Mouse (Mus musculus): ENCODE data around the gene Mrm1. TPM values are rescaled to one million over a fixed set of nuclear protein-coding genes. Genes with fewer than 3 reads are reported as not detected.
A peak's percentile ranks its signal among the peaks of the same experiment; 100 is the strongest.

Mrm1 gene
- 17.5 and 20.5 TPM in 2 replicates for polyA plus RNA-seq (2014; fragmentation: Nextera tagmentation; extraction: Ambion mirVana)

GRCm38 (mm10) chr11:84818961-84819692 lies at the start of gene Mrm1:
Mrm1 (minus strand) TSS chr11:84819515.
- Histone ChIP-seq H3K36me3 (ENCODE audit: control insufficient read depth, insufficient read depth, low read length) (peaks cover 23% of the 10 kb centered on the region), H3K27me3 (ENCODE audit: control insufficient read depth, insufficient read depth, low read length) (no peaks in the 10 kb centered on the region), H3K4me2 (ENCODE audit: low read length) (peak within 1 kb of the TSS; percentile 94), H3K9ac (ENCODE audit: low read length) (peak within 1 kb of the TSS; percentile 84), H3K27ac (replicated peaks in 1 of 2; ENCODE audit: control insufficient read depth in 1 of 2, insufficient read depth in 1 of 2, low read depth in 2 of 2, low read length in 2 of 2) (peak within 1 kb of the TSS; percentile 75 to 92), H3K9me3 (ENCODE audit: control insufficient read depth, low read length) (0 out of 2 replicates have a peak, but pooled peaks cover 3% of the 10 kb centered on the region), H3K4me1 (ENCODE audit: control insufficient read depth in 2 of 2, insufficient read depth in 2 of 2, low read length in 2 of 2) (peaks cover 11 to 26% of the 10 kb centered on the region in 2 experiments), H3K4me3 (ENCODE audit: control insufficient read depth in 1 of 2, insufficient read depth in 1 of 2, low read depth in 1 of 2, low read length in 2 of 2) (peak within 1 kb of the TSS; percentile 64 to 69)
- 1% methylated on average over 52 of the region's 55 CpGs for WGBS
- ATAC-seq (ENCODE audit: insufficient number of reproducible peaks, insufficient read depth, low FRiP score, low read depth) = peak; percentile 80

GRCm38 (mm10) chr11:84868786-84869259 lies 49.5 kb upstream of the Mrm1 start:
- H3K9me3 ChIP-seq (ENCODE audit: control insufficient read depth, low read length) = no peaks in the 10 kb centered on the region
- peaks cover 0 to 19% of the 10 kb centered on the region in 2 experiments; a peak in 2 of 4 replicates for H3K4me1 ChIP-seq (ENCODE audit: control insufficient read depth in 2 of 2, insufficient read depth in 2 of 2, low read length in 2 of 2)
- peak overlapping the region; percentile 70 to 96; a peak in 3 of 4 replicates for H3K4me3 ChIP-seq (ENCODE audit: control insufficient read depth in 1 of 2, insufficient read depth in 1 of 2, low read depth in 1 of 2, low read length in 2 of 2)
- WGBS = 10% methylated on average over 7 of the region's 7 CpGs
- H3K4me2 ChIP-seq (ENCODE audit: low read length) = peak overlapping the region; percentile 93
- H3K36me3 ChIP-seq (ENCODE audit: control insufficient read depth, insufficient read depth, low read length) = peaks cover 23% of the 10 kb centered on the region; the same call in 1 of the 2 replicates
- peak overlapping the region; percentile 94 for H3K9ac ChIP-seq (ENCODE audit: low read length)
- H3K27me3 ChIP-seq (ENCODE audit: control insufficient read depth, insufficient read depth, low read length) = no peaks in the 10 kb centered on the region
- peak overlapping the region in 1 of 2 experiments; percentile 100; a peak in 2 of 4 replicates for H3K27ac ChIP-seq (replicated peaks in 1 of 2; ENCODE audit: control insufficient read depth in 1 of 2, insufficient read depth in 1 of 2, low read depth in 2 of 2, low read length in 2 of 2)
- no peak for ATAC-seq (ENCODE audit: insufficient number of reproducible peaks, insufficient read depth, low FRiP score, low read depth)

GRCm38 (mm10) chr11:84867586-84867985 lies 48.3 kb upstream of the Mrm1 start:
- Histone ChIP-seq H3K4me3 (ENCODE audit: control insufficient read depth in 1 of 2, insufficient read depth in 1 of 2, low read depth in 1 of 2, low read length in 2 of 2) (no peak overlapping the region), H3K4me1 (ENCODE audit: control insufficient read depth in 2 of 2, insufficient read depth in 2 of 2, low read length in 2 of 2) (peaks cover 0 to 19% of the 10 kb centered on the region in 2 experiments; a peak in 2 of 4 replicates), H3K9me3 (ENCODE audit: control insufficient read depth, low read length) (no peaks in the 10 kb centered on the region), H3K4me2 (ENCODE audit: low read length) (peak overlapping the region; percentile 14; the same call in 1 of the 2 replicates), H3K27ac (replicated peaks in 1 of 2; ENCODE audit: control insufficient read depth in 1 of 2, insufficient read depth in 1 of 2, low read depth in 2 of 2, low read length in 2 of 2) (no peak overlapping the region), H3K36me3 (ENCODE audit: control insufficient read depth, insufficient read depth, low read length) (peaks cover 28% of the 10 kb centered on the region), H3K9ac (ENCODE audit: low read length) (no peak overlapping the region), H3K27me3 (ENCODE audit: control insufficient read depth, insufficient read depth, low read length) (no peaks in the 10 kb centered on the region)
- 89% methylated on average over 2 of the region's 2 CpGs for WGBS
- no peak for ATAC-seq (ENCODE audit: insufficient number of reproducible peaks, insufficient read depth, low FRiP score, low read depth)

GRCm38 (mm10) chr11:84865268-84865667 lies 46.0 kb upstream of the Mrm1 start:
- WGBS = 58% methylated on average over 2 of the region's 2 CpGs
- Histone ChIP-seq H3K27ac (replicated peaks in 1 of 2; ENCODE audit: control insufficient read depth in 1 of 2, insufficient read depth in 1 of 2, low read depth in 2 of 2, low read length in 2 of 2) (no peak overlapping the region), H3K9me3 (ENCODE audit: control insufficient read depth, low read length) (no peaks in the 10 kb centered on the region), H3K4me3 (ENCODE audit: control insufficient read depth in 1 of 2, insufficient read depth in 1 of 2, low read depth in 1 of 2, low read length in 2 of 2) (no peak overlapping the region), H3K36me3 (ENCODE audit: control insufficient read depth, insufficient read depth, low read length) (peaks cover 51% of the 10 kb centered on the region), H3K4me1 (ENCODE audit: control insufficient read depth in 2 of 2, insufficient read depth in 2 of 2, low read length in 2 of 2) (peaks cover 0 to 15% of the 10 kb centered on the region in 2 experiments; a peak in 2 of 4 replicates), H3K9ac (ENCODE audit: low read length) (no peak overlapping the region), H3K27me3 (ENCODE audit: control insufficient read depth, insufficient read depth, low read length) (no peaks in the 10 kb centered on the region), H3K4me2 (ENCODE audit: low read length) (no peak overlapping the region)
- ATAC-seq (ENCODE audit: insufficient number of reproducible peaks, insufficient read depth, low FRiP score, low read depth) = no peak

GRCm38 (mm10) chr11:84855285-84855684 lies 36.0 kb upstream of the Mrm1 start:
- Histone ChIP-seq H3K27me3 (ENCODE audit: control insufficient read depth, insufficient read depth, low read length) (no peaks in the 10 kb centered on the region), H3K9me3 (ENCODE audit: control insufficient read depth, low read length) (no peaks in the 10 kb centered on the region), H3K36me3 (ENCODE audit: control insufficient read depth, insufficient read depth, low read length) (peaks cover 93% of the 10 kb centered on the region), H3K4me3 (ENCODE audit: control insufficient read depth in 1 of 2, insufficient read depth in 1 of 2, low read depth in 1 of 2, low read length in 2 of 2) (no peak overlapping the region), H3K4me2 (ENCODE audit: low read length) (no peak overlapping the region), H3K4me1 (ENCODE audit: control insufficient read depth in 2 of 2, insufficient read depth in 2 of 2, low read length in 2 of 2) (no peaks in the 10 kb centered on the region), H3K27ac (replicated peaks in 1 of 2; ENCODE audit: control insufficient read depth in 1 of 2, insufficient read depth in 1 of 2, low read depth in 2 of 2, low read length in 2 of 2) (no peak overlapping the region), H3K9ac (ENCODE audit: low read length) (no peak overlapping the region)
- 88% methylated on average over 6 of the region's 6 CpGs for WGBS
- no peak for ATAC-seq (ENCODE audit: insufficient number of reproducible peaks, insufficient read depth, low FRiP score, low read depth)

DNA sequence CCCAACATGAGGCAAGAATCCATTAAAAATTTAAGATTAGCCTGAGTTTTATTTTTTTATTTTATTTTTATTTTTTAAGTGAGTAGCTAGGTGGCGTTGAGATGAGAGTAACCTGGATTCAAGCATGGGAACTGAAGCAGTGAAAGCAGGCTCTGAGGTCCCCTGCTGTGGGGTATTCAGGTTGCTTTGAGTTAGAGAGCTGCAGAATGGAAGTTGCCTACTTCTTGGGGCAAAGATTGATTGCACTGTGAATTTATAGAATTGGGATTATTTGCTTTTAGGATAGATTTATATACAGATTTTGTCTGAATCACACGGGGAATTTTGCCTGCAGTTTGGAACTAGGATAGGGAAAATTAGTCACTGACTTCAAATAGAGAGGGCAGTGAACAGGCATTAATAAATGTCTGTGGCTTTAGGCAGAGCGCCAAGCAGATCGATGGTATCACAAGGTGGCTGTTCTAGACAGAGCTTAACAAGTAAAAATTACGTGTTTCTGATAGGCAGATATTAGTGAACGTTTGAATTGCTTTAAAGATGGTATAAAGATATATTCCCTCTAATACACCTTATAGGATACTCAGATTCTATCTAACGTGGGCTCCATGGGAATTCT lies 28.3 kb upstream of the Mrm1 start:
- Histone ChIP-seq H3K36me3 (ENCODE audit: control insufficient read depth, insufficient read depth, low read length) (peaks cover 81% of the 10 kb centered on the region), H3K4me2 (ENCODE audit: low read length) (no peak overlapping the region), H3K27ac (replicated peaks in 1 of 2; ENCODE audit: control insufficient read depth in 1 of 2, insufficient read depth in 1 of 2, low read depth in 2 of 2, low read length in 2 of 2) (no peak overlapping the region), H3K27me3 (ENCODE audit: control insufficient read depth, insufficient read depth, low read length) (no peaks in the 10 kb centered on the region), H3K9me3 (ENCODE audit: control insufficient read depth, low read length) (no peaks in the 10 kb centered on the region), H3K9ac (ENCODE audit: low read length) (no peak overlapping the region), H3K4me1 (ENCODE audit: control insufficient read depth in 2 of 2, insufficient read depth in 2 of 2, low read length in 2 of 2) (no peaks in the 10 kb centered on the region), H3K4me3 (ENCODE audit: control insufficient read depth in 1 of 2, insufficient read depth in 1 of 2, low read depth in 1 of 2, low read length in 2 of 2) (no peak overlapping the region)
- 83% methylated on average over 7 of the region's 7 CpGs for WGBS
- ATAC-seq (ENCODE audit: insufficient number of reproducible peaks, insufficient read depth, low FRiP score, low read depth) = no peak

DNA sequence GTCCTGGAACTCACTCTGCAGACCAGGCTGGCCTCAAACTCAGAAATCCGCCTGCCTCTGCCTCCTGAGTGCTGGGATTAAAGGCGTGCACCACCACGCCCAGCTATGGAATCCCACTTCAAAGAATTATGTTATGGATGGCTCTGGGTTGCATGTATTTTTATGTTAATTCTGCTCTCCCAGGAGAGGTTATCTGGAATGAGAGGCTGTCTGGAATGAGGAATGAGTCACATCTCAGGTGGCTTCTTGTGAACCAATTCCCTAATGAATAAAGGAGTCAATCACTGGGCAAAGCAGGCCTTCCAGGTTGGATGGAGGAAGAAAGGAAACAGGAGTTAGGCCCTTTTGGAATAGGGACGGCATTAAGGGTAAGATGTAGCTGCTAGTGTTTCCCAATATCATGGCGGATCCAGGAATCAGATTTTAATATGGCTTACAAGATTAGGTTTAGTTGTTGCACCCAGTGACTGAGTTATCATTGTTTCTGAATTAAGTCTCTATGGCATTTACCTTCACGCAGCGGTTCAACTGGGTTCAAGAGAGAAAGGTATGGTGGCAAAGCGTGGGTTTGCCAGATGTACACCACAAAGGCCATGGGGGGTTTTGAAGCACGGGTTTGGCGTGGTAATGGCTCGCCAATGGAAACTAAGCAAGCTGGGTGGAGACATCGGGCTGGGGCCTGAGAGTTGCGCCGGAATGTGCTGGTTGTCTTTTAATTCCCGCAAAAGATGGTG lies 27.6 kb upstream of the Mrm1 start:
- no peak overlapping the region for H3K27ac ChIP-seq (replicated peaks in 1 of 2; ENCODE audit: control insufficient read depth in 1 of 2, insufficient read depth in 1 of 2, low read depth in 2 of 2, low read length in 2 of 2)
- no peaks in the 10 kb centered on the region for H3K9me3 ChIP-seq (ENCODE audit: control insufficient read depth, low read length)
- H3K9ac ChIP-seq (ENCODE audit: low read length) = no peak overlapping the region
- H3K4me3 ChIP-seq (ENCODE audit: control insufficient read depth in 1 of 2, insufficient read depth in 1 of 2, low read depth in 1 of 2, low read length in 2 of 2) = no peak overlapping the region
- peaks cover 81% of the 10 kb centered on the region for H3K36me3 ChIP-seq (ENCODE audit: control insufficient read depth, insufficient read depth, low read length)
- WGBS = 93% methylated on average over 15 of the region's 15 CpGs
- no peaks in the 10 kb centered on the region for H3K27me3 ChIP-seq (ENCODE audit: control insufficient read depth, insufficient read depth, low read length)
- no peak overlapping the region for H3K4me2 ChIP-seq (ENCODE audit: low read length)
- H3K4me1 ChIP-seq (ENCODE audit: control insufficient read depth in 2 of 2, insufficient read depth in 2 of 2, low read length in 2 of 2) = no peaks in the 10 kb centered on the region
- ATAC-seq (ENCODE audit: insufficient number of reproducible peaks, insufficient read depth, low FRiP score, low read depth) = no peak
